Mouse (Mus musculus): Measurements from ENCODE around the gene Apbb2. TPM values are rescaled to one million over a fixed set of nuclear protein-coding genes. Genes with fewer than 3 reads are reported as not detected.

Gene Apbb2
- polyA plus RNA-seq, 1 experiment, result 1.2 TPM

- H3K4me1 ChIP-seq (ENCODE audit: control insufficient read depth, insufficient read depth, low read length), result no peaks in the 10 kb centered on the region
- no peak for TF ChIP-seq POLR2A (IDR thresholded peaks at IDR 0.05; ENCODE audit: control insufficient read depth, low read depth, low read length)
- no peak for TF ChIP-seq CTCF (IDR thresholded peaks at IDR 0.05; ENCODE audit: control insufficient read depth, insufficient read depth, insufficient replicate concordance, low read depth, low read length)
- H3K4me3 ChIP-seq (ENCODE audit: control insufficient read depth, low read depth, low read length), result no peak overlapping the region
- H3K36me3 ChIP-seq (ENCODE audit: control insufficient read depth, insufficient read depth, low read length), result no peaks in the 10 kb centered on the region
- no peaks in the 10 kb centered on the region for H3K27me3 ChIP-seq (ENCODE audit: control insufficient read depth, insufficient read depth, low read length)
- H3K27ac ChIP-seq (ENCODE audit: control insufficient read depth, insufficient read depth, low read depth, low read length), result no peak overlapping the region
These were observed 203.4 kb downstream of the Apbb2 start for GRCm38 (mm10) chr5:66415033-66415697.

GRCm38 (mm10) chr5:66413402-66413801 is 205.2 kb downstream of the Apbb2 start:
- H3K27me3 ChIP-seq (ENCODE audit: control insufficient read depth, insufficient read depth, low read length), result no peaks in the 10 kb centered on the region
- no peak for TF ChIP-seq POLR2A (IDR thresholded peaks at IDR 0.05; ENCODE audit: control insufficient read depth, low read depth, low read length)
- no peak for TF ChIP-seq CTCF (IDR thresholded peaks at IDR 0.05; ENCODE audit: control insufficient read depth, insufficient read depth, insufficient replicate concordance, low read depth, low read length)
- no peaks in the 10 kb centered on the region for H3K4me1 ChIP-seq (ENCODE audit: control insufficient read depth, insufficient read depth, low read length)
- H3K4me3 ChIP-seq (ENCODE audit: control insufficient read depth, low read depth, low read length), result no peak overlapping the region
- H3K27ac ChIP-seq (ENCODE audit: control insufficient read depth, insufficient read depth, low read depth, low read length), result no peak overlapping the region
- no peaks in the 10 kb centered on the region for H3K36me3 ChIP-seq (ENCODE audit: control insufficient read depth, insufficient read depth, low read length)

- no peaks in the 10 kb centered on the region for H3K4me1 ChIP-seq (ENCODE audit: control insufficient read depth, insufficient read depth, low read length)
- no peaks in the 10 kb centered on the region for H3K36me3 ChIP-seq (ENCODE audit: control insufficient read depth, insufficient read depth, low read length)
- H3K27me3 ChIP-seq (ENCODE audit: control insufficient read depth, insufficient read depth, low read length), result no peaks in the 10 kb centered on the region
- H3K27ac ChIP-seq (ENCODE audit: control insufficient read depth, insufficient read depth, low read depth, low read length), result no peak overlapping the region
- TF ChIP-seq CTCF (IDR thresholded peaks at IDR 0.05; ENCODE audit: control insufficient read depth, insufficient read depth, insufficient replicate concordance, low read depth, low read length) (no peak), POLR2A (IDR thresholded peaks at IDR 0.05; ENCODE audit: control insufficient read depth, low read depth, low read length) (no peak)
- no peak overlapping the region for H3K4me3 ChIP-seq (ENCODE audit: control insufficient read depth, low read depth, low read length)
These were observed 205.8 kb downstream of the Apbb2 start for GRCm38 (mm10) chr5:66412821-66413220.

GRCm38 (mm10) chr5:66408546-66408945 is 210.0 kb downstream of the Apbb2 start:
- TF ChIP-seq POLR2A (IDR thresholded peaks at IDR 0.05; ENCODE audit: control insufficient read depth, low read depth, low read length) (no peak), CTCF (IDR thresholded peaks at IDR 0.05; ENCODE audit: control insufficient read depth, insufficient read depth, insufficient replicate concordance, low read depth, low read length) (no peak)
- Histone ChIP-seq H3K4me1 (ENCODE audit: control insufficient read depth, insufficient read depth, low read length) (no peaks in the 10 kb centered on the region), H3K27ac (ENCODE audit: control insufficient read depth, insufficient read depth, low read depth, low read length) (no peak overlapping the region), H3K27me3 (ENCODE audit: control insufficient read depth, insufficient read depth, low read length) (no peaks in the 10 kb centered on the region), H3K4me3 (ENCODE audit: control insufficient read depth, low read depth, low read length) (no peak overlapping the region), H3K36me3 (ENCODE audit: control insufficient read depth, insufficient read depth, low read length) (no peaks in the 10 kb centered on the region)

- no peak overlapping the region for H3K27ac ChIP-seq (ENCODE audit: control insufficient read depth, insufficient read depth, low read depth, low read length)
- TF ChIP-seq CTCF (IDR thresholded peaks at IDR 0.05; ENCODE audit: control insufficient read depth, insufficient read depth, insufficient replicate concordance, low read depth, low read length) (no peak), POLR2A (IDR thresholded peaks at IDR 0.05; ENCODE audit: control insufficient read depth, low read depth, low read length) (no peak)
- H3K4me3 ChIP-seq (ENCODE audit: control insufficient read depth, low read depth, low read length), result no peak overlapping the region
- no peaks in the 10 kb centered on the region for H3K4me1 ChIP-seq (ENCODE audit: control insufficient read depth, insufficient read depth, low read length)
- H3K36me3 ChIP-seq (ENCODE audit: control insufficient read depth, insufficient read depth, low read length), result no peaks in the 10 kb centered on the region
- no peaks in the 10 kb centered on the region for H3K27me3 ChIP-seq (ENCODE audit: control insufficient read depth, insufficient read depth, low read length)
These were observed 210.6 kb downstream of the Apbb2 start for GRCm38 (mm10) chr5:66407948-66408347.

- Histone ChIP-seq H3K27ac (ENCODE audit: control insufficient read depth, insufficient read depth, low read depth, low read length) (no peak overlapping the region), H3K4me3 (ENCODE audit: control insufficient read depth, low read depth, low read length) (no peak overlapping the region), H3K27me3 (ENCODE audit: control insufficient read depth, insufficient read depth, low read length) (no peaks in the 10 kb centered on the region), H3K36me3 (ENCODE audit: control insufficient read depth, insufficient read depth, low read length) (no peaks in the 10 kb centered on the region), H3K4me1 (ENCODE audit: control insufficient read depth, insufficient read depth, low read length) (no peaks in the 10 kb centered on the region)
- no peak for TF ChIP-seq POLR2A (IDR thresholded peaks at IDR 0.05; ENCODE audit: control insufficient read depth, low read depth, low read length)
- TF ChIP-seq CTCF (IDR thresholded peaks at IDR 0.05; ENCODE audit: control insufficient read depth, insufficient read depth, insufficient replicate concordance, low read depth, low read length), result no peak
These were observed 212.2 kb downstream of the Apbb2 start for GRCm38 (mm10) chr5:66406431-66406830.

GRCm38 (mm10) chr5:66405731-66406399 is 212.7 kb downstream of the Apbb2 start:
- Histone ChIP-seq H3K36me3 (ENCODE audit: control insufficient read depth, insufficient read depth, low read length) (no peaks in the 10 kb centered on the region), H3K4me1 (ENCODE audit: control insufficient read depth, insufficient read depth, low read length) (no peaks in the 10 kb centered on the region), H3K27me3 (ENCODE audit: control insufficient read depth, insufficient read depth, low read length) (no peaks in the 10 kb centered on the region), H3K4me3 (ENCODE audit: control insufficient read depth, low read depth, low read length) (no peak overlapping the region), H3K27ac (ENCODE audit: control insufficient read depth, insufficient read depth, low read depth, low read length) (no peak overlapping the region)
- TF ChIP-seq POLR2A (IDR thresholded peaks at IDR 0.05; ENCODE audit: control insufficient read depth, low read depth, low read length), result no peak
- no peak for TF ChIP-seq CTCF (IDR thresholded peaks at IDR 0.05; ENCODE audit: control insufficient read depth, insufficient read depth, insufficient replicate concordance, low read depth, low read length)
